ENCODE assay signal across 16 mouse cellular contexts in the genomic region with DNA sequence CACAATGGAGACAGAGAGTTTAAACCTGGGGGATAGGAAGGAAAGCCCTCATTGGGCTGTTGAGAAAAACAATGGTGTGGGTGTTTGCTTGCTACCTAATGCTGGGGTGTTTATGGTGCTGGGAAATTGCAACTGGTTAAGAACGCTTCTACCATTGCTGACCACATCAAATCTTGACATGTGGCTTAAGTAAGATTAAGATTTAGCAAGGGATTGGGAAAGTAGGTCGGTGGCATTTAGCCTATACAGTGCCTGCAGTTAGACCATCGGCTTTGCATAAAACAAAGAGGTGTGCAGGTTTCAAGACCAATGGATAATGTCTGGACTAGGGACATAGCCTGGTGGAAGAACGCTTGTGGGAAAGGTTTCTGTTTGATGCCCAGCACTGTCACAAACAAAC.
"Had no signal": no experiment of that assay in that cellular context is flagged by ENCODE, and none has a peak within 500 bp of the region (broad histone marks: within the 10 kb centered on the region; RNA-seq: fewer than 3 reads in every experiment).

No protein-coding gene starts in this region.

- H3K27me3 ChIP-seq: stomach, embryonic 15.5 days had no signal

- H3K36me3 ChIP-seq: liver, embryonic 12.5 days; neural tube, embryonic 12.5 days; stomach, embryonic 15.5 days had no signal

- ATAC-seq: liver, embryonic 12.5 days had no signal

- H3K4me3 ChIP-seq: liver, embryonic 12.5 days; megakaryocyte, embryonic 14.5 days; neural tube, embryonic 12.5 days; stomach, embryonic 15.5 days had no signal

- H3K4me1 ChIP-seq: liver, embryonic 12.5 days; stomach, embryonic 15.5 days had no signal

- H3K9ac ChIP-seq: liver, embryonic 12.5 days; liver, embryonic 14.5 days; lung, embryonic 14.5 days; neural tube, embryonic 12.5 days; stomach, embryonic 15.5 days had no signal

- H3K27ac ChIP-seq: liver, embryonic 12.5 days; liver, embryonic 14.5 days; macrophage; neural tube, embryonic 12.5 days; stomach, embryonic 15.5 days; stomach, postnatal 0 days had no signal

- H3K9me3 ChIP-seq: liver, embryonic 12.5 days; megakaryocyte, embryonic 14.5 days; neural tube, embryonic 12.5 days; stomach, embryonic 15.5 days had no signal

- H3K4me2 ChIP-seq: liver, embryonic 12.5 days; lung, embryonic 14.5 days; midbrain, embryonic 11.5 days; neural tube, embryonic 12.5 days; stomach, embryonic 15.5 days had no signal

- DNase-seq: liver; lung, adult 18-20 months; lung, embryonic 14.5 days; lung, postnatal 10 days; right cerebral cortex, postnatal 14 days; thymus, adult 2 months; thymus, postnatal 25 days; thymus, postnatal 4 days had no signal
